Mouse (Mus musculus): ENCODE measurements around the gene Cldn9.

DNA sequence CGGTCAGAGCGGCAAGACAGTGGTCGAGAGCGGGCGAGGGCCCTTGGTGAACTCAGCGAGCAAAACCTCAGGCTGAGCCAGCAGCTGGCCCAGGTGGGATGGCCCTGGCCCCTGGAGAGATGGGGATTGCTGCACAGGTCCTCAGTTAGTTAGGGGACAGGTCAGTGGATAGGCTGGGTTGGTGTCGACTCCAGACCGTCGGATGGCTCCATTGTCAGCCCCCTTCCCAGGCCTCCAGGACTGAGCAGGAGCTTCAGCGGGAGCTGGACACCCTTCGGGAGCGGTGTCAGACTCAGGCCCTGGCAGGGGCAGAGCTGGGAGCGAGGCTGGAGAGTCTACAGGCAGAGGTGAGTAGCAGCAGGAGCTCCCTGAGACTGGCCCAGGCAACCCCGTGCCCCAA, 18.3 kb downstream of the Cldn9 start:
- TF ChIP-seq CTCF (IDR thresholded peaks at IDR 0.05; ENCODE audit: low read depth, low read length) (no peak), GATA1 (IDR thresholded peaks at IDR 0.05; ENCODE audit: borderline replicate concordance, low read length) (no peak), POLR2AphosphoS5 (IDR thresholded peaks at IDR 0.05; ENCODE audit: insufficient replicate concordance, low read depth, low read length) (no peak), TAL1 (conservative IDR thresholded peaks at IDR 0.05; ENCODE audit: low read depth, low read length) (no peak)
